Mouse (Mus musculus) stomach, postnatal 0 days (tissue): ENCODE measurements at regions not wholly inside any gene's neighbourhood (a gene's known extent, or its start where the extent isn't known, plus 50 kb on each side); places are given as distances from the start of the nearest gene placed in this dataset.

ENCODE experiments used
- CTCF ChIP-seq: IDR thresholded peaks from 2 replicates; pipeline ENCODE4 v1.5.1; 2016; ENCODE audit warnings: antibody characterized with exemption, low read depth, mild to moderate bottlenecking, moderate library complexity
- EP300 ChIP-seq: optimal IDR thresholded peaks from 2 replicates; pipeline ENCODE3; 2016; ENCODE audit warnings: antibody characterized with exemption

DNA sequence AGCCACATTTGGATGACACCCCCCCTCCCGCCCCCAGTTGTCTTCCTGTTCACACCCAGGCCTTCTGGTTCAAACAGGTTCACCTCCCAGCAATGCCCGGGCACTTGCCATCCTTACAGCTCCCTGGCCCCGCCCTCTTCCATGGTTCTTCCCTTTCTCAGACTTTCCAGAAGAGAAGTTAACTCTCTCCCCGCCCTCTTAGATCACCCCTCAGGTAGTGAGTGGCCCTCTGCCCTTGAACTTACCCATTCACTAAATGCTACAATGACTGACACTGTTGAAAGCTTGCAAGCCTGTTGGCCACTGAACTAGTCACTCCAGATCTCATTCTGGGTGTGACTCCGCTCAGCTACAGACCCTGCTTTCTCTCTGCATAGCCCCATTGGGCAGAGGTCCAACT is 99.1 kb downstream of the Btc start:
- TF ChIP-seq CTCF, result no peak
- no peak for TF ChIP-seq EP300
